16 mouse cellular contexts compared by ENCODE assay signal in the genomic region with DNA sequence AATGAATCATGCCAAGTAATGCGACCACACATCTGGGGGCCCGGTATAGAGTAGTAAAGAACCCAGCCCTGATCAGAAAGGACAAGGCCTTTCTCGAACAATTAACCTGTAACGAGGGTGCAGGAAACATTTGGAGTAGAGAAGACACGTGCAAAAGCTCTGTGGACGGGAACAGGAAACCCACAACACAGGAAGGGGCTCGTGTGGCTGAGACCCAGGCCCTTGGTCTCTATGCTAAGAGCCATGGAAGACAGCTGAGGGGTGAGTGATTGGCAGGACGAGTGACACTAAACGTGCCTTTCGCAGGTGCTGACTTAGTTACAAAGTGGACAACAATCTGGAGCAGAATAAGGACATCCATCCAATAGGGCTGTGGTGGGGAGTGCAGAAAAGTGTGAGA.
DNase-seq lines count a peak whose midpoint lies in the region; ATAC-seq lines count a peak whose summit lies in the region.
"Had no signal": no experiment of that assay in that cellular context is flagged by ENCODE, and none has a peak within 500 bp of the region (broad histone marks: within the 10 kb centered on the region; RNA-seq: fewer than 3 reads in every experiment).

No protein-coding gene starts in this region.

- ATAC-seq in inflammation-experienced regulatory T-cells, adult 6 months, result peak; percentile 74
- ATAC-seq: forebrain, embryonic 16.5 days; Patski had no signal

- DNase-seq in thymus, postnatal 0 days (ENCODE audit: low spot score), result peak; percentile 61
- DNase-seq in thymus, postnatal 10 days (ENCODE audit: low spot score in 2 of 2), result no peak
- DNase-seq in T-cell, adult 2 months (ENCODE audit: low spot score), result peak; percentile 22
- peak; percentile 32 for DNase-seq in thymus, postnatal 4 days
- no peak for DNase-seq in cerebellum, postnatal 36 days
- no peak for DNase-seq in kidney, postnatal 14 days
- DNase-seq in heart, postnatal 14 days, result no peak
- DNase-seq: adrenal gland, postnatal 14 days; cerebellum, adult 11-12 months; cerebellum, adult 9-10 months; cerebellum, postnatal 25 days; gastrocnemius, postnatal 10 days; heart, adult 18-20 months had no signal

- intact Hi-C loops in heart, postnatal 14 days (cut with DNase I), result no loop called here

Comparison
In these comparisons a context has a peak if more than half of its experiments do, and no peak if none do; other contexts are left out.
1. DNase-seq: peak in thymus, postnatal 0 days (single experiment), T-cell, adult 2 months (single experiment) and thymus, postnatal 4 days (single experiment); none in thymus, postnatal 10 days (0 of 2), cerebellum, postnatal 36 days (0 of 2), kidney, postnatal 14 days (single experiment) and heart, postnatal 14 days (0 of 2).